Mouse (Mus musculus): ENCODE results near the gene Hist1h4a. TPM values are rescaled to one million over a fixed set of nuclear protein-coding genes. Genes with fewer than 3 reads are reported as not detected.

Hist1h4a gene
- total RNA-seq, 2 experiments from 2014 or later = 64.4 to 74.0 TPM

Small RNA genes within 50 kb of the gene (microRNA-seq; reads per million reads assigned to microRNA genes)
- gene Gm44314 (0 reads per million in 2 experiments), gene Gm44484 (0 reads per million in 2 experiments)

Other genes starting within 250 kb of the Hist1h4a start
- gene Hist1h4h, start 230.2 kb downstream of the Hist1h4a start, total RNA-seq (2021) = 100 to 1,000 TPM; 329 to 333 TPM
- gene Hist1h2af, start 227.3 kb downstream of the Hist1h4a start, total RNA-seq (2021) = 1 to 10 TPM; 1.5 to 3.4 TPM
- 1 to 10 TPM; 3.1 to 3.5 TPM for gene Hist1h3g, start 225.8 kb downstream of the Hist1h4a start, total RNA-seq (2021)
- gene Hist1h2bh, start 217.8 kb downstream of the Hist1h4a start, total RNA-seq (2021) = under 1 TPM; 0.54 to 0.67 TPM
- gene Hist1h3f, start 217.2 kb downstream of the Hist1h4a start, total RNA-seq (2021) = 10 to 100 TPM; 16.3 to 17.0 TPM
- gene Hist1h4f, start 209.6 kb downstream of the Hist1h4a start, total RNA-seq (2021) = 100 to 1,000 TPM; 168 to 177 TPM
- 1 to 10 TPM; 3.1 to 3.7 TPM for gene Hist1h1d, start 208.0 kb downstream of the Hist1h4a start, total RNA-seq (2021)
- gene Hist1h3e, start 198.9 kb downstream of the Hist1h4a start, total RNA-seq (2021) = 10 to 100 TPM; 47.4 to 48.5 TPM
- gene Hist1h2ae, start 190.0 kb downstream of the Hist1h4a start, total RNA-seq (2021) = 1 to 10 TPM; 4.3 to 7.1 TPM
- 10 to 100 TPM; 61.6 to 70.8 TPM for gene Hist1h2bg, start 189.8 kb downstream of the Hist1h4a start, total RNA-seq (2021)
- gene Hist1h2bf, start 187.0 kb downstream of the Hist1h4a start, total RNA-seq (2021) = 10 to 100 TPM; 14.7 to 26.1 TPM
- 10 to 100 TPM in 1 of 2 experiments, 1 to 10 TPM in 1; 6.3 to 11.0 TPM for gene Hist1h2ad, start 186.8 kb downstream of the Hist1h4a start, total RNA-seq (2021)
- 10 to 100 TPM in 1 of 2 experiments, 1 to 10 TPM in 1; 9.3 to 10.4 TPM for gene Hist1h3d, start 185.5 kb downstream of the Hist1h4a start, total RNA-seq (2021)
- gene Hist1h4d, start 179.6 kb downstream of the Hist1h4a start, total RNA-seq (2021) = 100 to 1,000 TPM; 166 to 191 TPM
- 1 to 10 TPM; 7.9 TPM for gene Hist1h2be, start 140.1 kb downstream of the Hist1h4a start, total RNA-seq (2021)
- gene Hist1h1e, start 138.7 kb downstream of the Hist1h4a start, total RNA-seq (2021) = 10 to 100 TPM; 49.2 to 54.0 TPM
- 1 to 10 TPM; 2.4 to 2.5 TPM for gene Hist1h2ac, start 77.3 kb downstream of the Hist1h4a start, total RNA-seq (2021)
- gene Hist1h2bc, start 77.0 kb downstream of the Hist1h4a start, total RNA-seq (2021) = 10 to 100 TPM; 29.7 to 32.4 TPM
- gene Hist1h1t, start 65.4 kb downstream of the Hist1h4a start, total RNA-seq (2021) = not detected
- 100 to 1,000 TPM; 114 to 117 TPM for gene Hist1h4c, start 62.8 kb downstream of the Hist1h4a start, total RNA-seq (2021)
- gene Hfe, start 50.4 kb downstream of the Hist1h4a start, total RNA-seq (2021) = 1 to 10 TPM; 3.4 to 3.9 TPM
- 10 to 100 TPM; 55.8 to 61.1 TPM for gene Hist1h1c, start 22.4 kb downstream of the Hist1h4a start, total RNA-seq (2021)
- gene Hist1h3c, start 15.6 kb downstream of the Hist1h4a start, total RNA-seq (2021) = not detected
- 10 to 100 TPM; 17.8 to 19.6 TPM for gene Hist1h2bb, start 14.5 kb downstream of the Hist1h4a start, total RNA-seq (2021)
- 10 to 100 TPM; 17.2 to 22.5 TPM for gene Hist1h2ab, start 10.1 kb downstream of the Hist1h4a start, total RNA-seq (2021)
- gene Hist1h3b, start 9.0 kb downstream of the Hist1h4a start, total RNA-seq (2021) = 1 to 10 TPM; 4.3 to 9.9 TPM
- 10 to 100 TPM; 92.6 to 94.4 TPM for gene Hist1h4b, start 4.2 kb downstream of the Hist1h4a start, total RNA-seq (2021)
- 10 to 100 TPM; 42.3 to 45.0 TPM for gene Hist1h3a, start 1.2 kb upstream of the Hist1h4a start, total RNA-seq (2021)
- 10 to 100 TPM; 24.9 to 25.2 TPM for gene Hist1h1a, start 2.4 kb upstream of the Hist1h4a start, total RNA-seq (2021)
- gene Trim38, start 8.7 kb upstream of the Hist1h4a start, total RNA-seq (2021) = not detected
- not detected for gene Slc17a2, start 45.8 kb upstream of the Hist1h4a start, total RNA-seq (2021)
- gene Slc17a3, start 78.2 kb upstream of the Hist1h4a start, total RNA-seq (2021) = not detected
- not detected for gene Slc17a1, start 106.5 kb upstream of the Hist1h4a start, total RNA-seq (2021)
- not detected for gene Slc17a4, start 153.8 kb upstream of the Hist1h4a start, total RNA-seq (2021)
- gene Hist1h2ba, start 172.9 kb upstream of the Hist1h4a start, total RNA-seq (2021) = not detected
- not detected for gene Hist1h2aa, start 173.2 kb upstream of the Hist1h4a start, total RNA-seq (2021)
- gene Scgn, start 230.0 kb upstream of the Hist1h4a start, total RNA-seq (2021) = not detected